Mouse (Mus musculus) hindbrain, embryonic 11.5 days (tissue): Measurements from ENCODE around the gene Ralgapa1. TPM values are rescaled to one million over a fixed set of nuclear protein-coding genes. Genes with fewer than 3 reads are reported as not detected.
"Not testable (repeated sequence)": the region's sequence is repeated elsewhere in the genome, so short reads cannot be mapped to it uniquely, and the experiment has no call there.

Experiments used
- ATAC-seq: fragments of 200-750 bp; cut with Nextera tagmentation; 2 replicates; pipeline ENCODE4 v1.8.0; 2017; ENCODE audit warnings: mild to moderate bottlenecking, moderate TSS enrichment, moderate library complexity; ENCODE audit not compliant: low FRiP score
- DNase-seq: peaks from one replicate; pipeline ENCODE4 v3.0.0-alpha.2; 2015; ENCODE audit warnings: low spot score
- H3K27ac ChIP-seq: fragments of 300-500 bp; sonication (generic); 2 replicates; pipeline ENCODE4 v1.5.1; 2014; ENCODE audit warnings: mild to moderate bottlenecking, low read depth, low read length
- H3K27me3 ChIP-seq: fragments of 300-500 bp; sonication (generic); 2 replicates; pipeline ENCODE4 v1.6.1; 2014; ENCODE audit warnings: mild to moderate bottlenecking, low read length, moderate library complexity, mixed read lengths; ENCODE audit not compliant: control insufficient read depth, insufficient read depth
- H3K36me3 ChIP-seq: fragments of 300-500 bp; sonication (generic); 2 replicates; pipeline ENCODE4 v1.6.1; 2014; ENCODE audit warnings: mild to moderate bottlenecking, low read length, moderate library complexity, mixed read lengths; ENCODE audit not compliant: control insufficient read depth, insufficient read depth
- H3K4me1 ChIP-seq: fragments of 300-500 bp; sonication (generic); replicated peaks from 2 replicates; pipeline ENCODE4 v1.6.1; 2014; ENCODE audit warnings: low read length, mixed read lengths; ENCODE audit not compliant: control insufficient read depth, insufficient read depth
- H3K4me2 ChIP-seq: fragments of 300-500 bp; sonication (generic); replicated peaks from 2 replicates; pipeline ENCODE4 v1.6.1; 2014; ENCODE audit warnings: mild to moderate bottlenecking, low read depth, low read length
- H3K4me3 ChIP-seq: fragments of 300-500 bp; sonication (generic); 2 replicates; pipeline ENCODE4 v1.5.1; 2014; ENCODE audit warnings: low read depth, low read length
- H3K9ac ChIP-seq: fragments of 300-500 bp; sonication (generic); 2 replicates; pipeline ENCODE4 v1.6.1; 2014; ENCODE audit warnings: low read depth, low read length
- H3K9me3 ChIP-seq: fragments of 300-500 bp; sonication (generic); 2 replicates; pipeline ENCODE4 v1.6.1; 2016; ENCODE audit warnings: low read length; ENCODE audit not compliant: control insufficient read depth
- WGBS: fragments of 180-500 bp; shearing (Covaris S2); extraction: QIAGEN DNeasy Blood & Tissue Kit; methylation state at CpG from one replicate; pipeline ENCODE4 v1.1.7; 2014; 5-methylcytosine and 5-hydroxymethylcytosine counted together
- polyA plus RNA-seq: library from polyadenylated mRNA; unstranded; fragments of >200 nt; fragmentation: Nextera tagmentation; extraction: Ambion mirVana; gene quantifications from 2 replicates; pipeline ENCODE4 v1.2.1, GENCODE M21; 2014

The Ralgapa1 gene
- polyA plus RNA-seq, 1 experiment from 2014 or later: 25.7 TPM

DNA sequence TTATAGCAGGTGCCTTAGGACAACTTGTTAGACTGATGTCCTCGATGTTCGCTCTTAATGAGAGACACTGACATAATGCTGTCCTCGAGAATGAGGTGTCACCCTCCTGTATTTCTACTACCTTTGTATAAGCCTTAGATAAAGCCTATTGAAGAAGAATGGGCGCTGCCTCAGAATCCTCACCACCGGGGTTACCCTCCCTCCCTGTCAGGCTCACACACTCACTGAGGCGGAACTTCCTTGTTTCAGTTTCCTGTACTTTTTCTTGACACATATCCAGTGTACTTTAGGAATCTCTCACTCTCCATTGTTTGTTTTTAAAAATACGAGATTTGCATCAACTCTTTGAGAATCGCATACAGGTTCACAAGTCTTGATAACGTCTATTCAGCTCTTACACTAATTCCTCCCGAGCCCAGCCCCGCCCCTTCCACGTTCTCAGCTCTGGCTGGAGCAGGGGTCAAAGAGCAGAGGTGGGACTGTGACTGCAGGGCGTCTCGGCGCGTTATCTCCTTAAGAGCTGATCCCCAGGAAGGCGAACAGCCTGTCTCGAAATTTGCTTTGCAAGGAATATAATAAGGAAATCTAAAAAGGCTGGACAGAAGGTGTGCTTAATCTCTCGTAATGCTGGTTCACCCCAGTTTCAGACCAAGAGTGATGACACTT lies 260.8 kb downstream of the Ralgapa1 start:
- Histone ChIP-seq H3K27ac (no peak overlapping the region), H3K4me1 (no peaks in the 10 kb centered on the region), H3K4me3 (no peak overlapping the region), H3K36me3 (no peaks in the 10 kb centered on the region), H3K9ac (peak overlapping the region; percentile 16; the same call in 1 of the 2 replicates), H3K9me3 (no peaks in the 10 kb centered on the region), H3K4me2 (peak overlapping the region; percentile 37), H3K27me3 (no peaks in the 10 kb centered on the region)
- ATAC-seq (no peak), DNase-seq (peak; percentile 25)
- 15% methylated on average over 19 of the region's 19 CpGs for WGBS

DNA sequence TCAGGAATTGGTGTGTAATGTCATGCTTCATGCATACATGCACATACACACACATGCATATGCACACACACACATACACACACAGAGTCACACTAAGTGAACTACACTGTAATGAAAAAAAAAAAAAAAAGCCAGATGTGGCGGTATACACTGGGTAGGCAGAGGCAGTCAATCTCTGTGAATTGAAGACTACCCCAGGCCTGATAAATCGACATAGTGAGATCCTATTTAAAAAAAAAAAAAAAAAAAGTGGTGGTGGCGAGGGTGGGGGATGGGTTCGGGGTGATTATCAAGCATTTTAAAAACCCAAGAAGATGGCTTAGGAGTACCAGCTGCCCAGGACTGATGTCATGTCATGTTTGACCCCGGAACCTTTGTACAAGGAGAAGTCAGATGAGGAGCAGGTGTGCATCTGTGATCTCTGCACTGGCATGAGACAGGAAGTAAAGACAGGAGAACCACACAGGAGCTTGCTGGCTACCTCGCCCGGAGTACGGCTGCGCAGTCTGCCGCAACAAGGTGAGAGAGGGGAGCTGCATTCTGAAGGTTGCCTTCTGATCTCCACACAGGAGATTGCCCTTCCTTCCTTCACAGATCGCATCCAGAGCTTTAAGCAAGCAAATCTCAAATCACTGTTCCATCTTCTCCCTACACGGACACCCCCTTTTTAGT lies 261.6 kb downstream of the Ralgapa1 start:
- ATAC-seq (no peak), DNase-seq (no peak)
- Histone ChIP-seq H3K9ac (no peak overlapping the region), H3K9me3 (no peaks in the 10 kb centered on the region), H3K4me2 (no peak overlapping the region), H3K36me3 (no peaks in the 10 kb centered on the region), H3K27me3 (no peaks in the 10 kb centered on the region), H3K27ac (no peak overlapping the region), H3K4me1 (no peaks in the 10 kb centered on the region), H3K4me3 (no peak overlapping the region)
- 90% methylated on average over 12 of the region's 12 CpGs for WGBS

DNA sequence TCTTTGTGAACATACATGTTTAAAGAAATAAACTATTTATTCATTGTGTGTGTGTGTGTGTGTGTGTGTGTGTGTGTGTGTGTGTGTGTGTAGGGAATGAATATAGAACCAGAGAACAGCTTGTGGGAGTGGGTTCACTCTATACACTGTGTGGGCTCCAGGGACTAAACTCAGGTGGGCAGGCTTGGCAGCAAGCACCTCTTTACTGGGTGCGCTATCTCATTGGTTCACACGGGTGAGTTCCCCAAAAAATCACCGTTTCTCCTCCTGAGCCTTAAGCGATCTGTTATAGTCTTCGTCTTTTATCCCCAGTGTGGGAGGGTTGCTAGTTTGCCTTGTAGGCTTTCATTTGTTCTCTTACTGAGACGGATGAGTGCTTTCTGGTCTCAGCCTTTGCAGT lies 263.1 kb downstream of the Ralgapa1 start:
- H3K4me1 ChIP-seq: no peaks in the 10 kb centered on the region
- 70% methylated on average over 6 of the region's 6 CpGs for WGBS
- H3K9me3 ChIP-seq: no peaks in the 10 kb centered on the region
- H3K9ac ChIP-seq: no peak overlapping the region
- no peak overlapping the region for H3K4me2 ChIP-seq
- H3K4me3 ChIP-seq: no peak overlapping the region
- no peaks in the 10 kb centered on the region for H3K36me3 ChIP-seq
- H3K27ac ChIP-seq: no peak overlapping the region
- H3K27me3 ChIP-seq: no peaks in the 10 kb centered on the region
- ATAC-seq: no peak
- DNase-seq: no peak

DNA sequence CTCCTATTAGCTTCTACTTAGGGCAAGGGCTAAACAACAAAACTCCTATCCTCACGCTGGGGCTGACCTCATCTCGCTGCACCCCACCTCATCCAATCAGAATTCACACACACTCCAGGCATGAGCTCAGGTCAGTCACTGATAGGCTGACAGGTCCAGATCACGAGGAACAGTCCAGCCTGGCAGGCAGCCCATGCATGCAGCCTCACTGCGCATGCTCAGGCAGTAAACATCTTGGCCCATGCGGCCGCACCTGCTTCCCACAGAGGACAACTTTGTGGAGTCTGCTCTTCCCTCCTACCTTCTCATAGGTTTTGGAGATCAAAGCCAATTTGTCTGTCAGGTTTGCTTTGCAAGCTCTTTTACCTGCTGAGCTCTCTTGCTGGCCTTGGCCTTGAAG lies 266.1 kb downstream of the Ralgapa1 start:
- ATAC-seq, H3K4me1 ChIP-seq, H3K9ac ChIP-seq, H3K27ac ChIP-seq, DNase-seq, H3K36me3 ChIP-seq, H3K27me3 ChIP-seq, H3K4me3 ChIP-seq, H3K4me2 ChIP-seq, H3K9me3 ChIP-seq: not testable (repeated sequence)
- WGBS: 82% methylated on average over 6 of the region's 6 CpGs

Other genes starting within 250 kb of the Ralgapa1 start
- 0.85 and 1.5 TPM in 2 replicates for gene Insm2, start 221.7 kb downstream of the Ralgapa1 start, polyA plus RNA-seq
- gene Brms1l, start 15.2 kb upstream of the Ralgapa1 start, polyA plus RNA-seq: 35.4 and 38.0 TPM in 2 replicates